Mouse (Mus musculus) stomach, postnatal 0 days (tissue): ENCODE results near the gene Shc4.

ENCODE experiments used
- CTCF ChIP-seq: IDR thresholded peaks from 2 replicates; pipeline ENCODE4 v1.5.1; 2016; ENCODE audit warnings: antibody characterized with exemption, low read depth, mild to moderate bottlenecking, moderate library complexity
- EP300 ChIP-seq: optimal IDR thresholded peaks from 2 replicates; pipeline ENCODE3; 2016; ENCODE audit warnings: antibody characterized with exemption

DNA sequence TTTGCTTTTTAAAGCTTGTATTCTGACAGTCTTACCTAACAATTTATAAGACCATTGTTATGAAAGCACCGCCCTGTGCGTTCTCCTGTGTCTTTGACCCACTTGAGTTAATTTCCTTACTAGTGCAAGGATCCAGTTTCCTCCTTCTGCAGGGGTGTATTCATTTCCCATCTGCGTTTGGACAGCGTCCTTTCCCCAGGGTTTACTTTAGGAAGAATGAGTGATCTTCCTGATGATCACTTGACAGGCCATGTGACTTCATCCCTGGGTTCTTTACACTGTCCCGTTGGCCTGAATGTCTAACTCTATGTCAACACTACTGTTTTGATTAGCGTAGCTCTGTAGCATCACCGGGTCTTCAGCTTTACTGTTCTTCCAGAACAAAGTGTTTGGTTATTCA lies 86.6 kb downstream of the Shc4 start:
- no peak for TF ChIP-seq CTCF
- TF ChIP-seq EP300, result no peak
